Mouse (Mus musculus) neutrophil, adult 65 days (primary cell): ENCODE measurements around the gene Diras2. TPM values are rescaled to one million over a fixed set of nuclear protein-coding genes. Genes with fewer than 3 reads are reported as not detected.

Source experiments
- total RNA-seq: library from RNA; stranded (reverse); gene quantifications from 2 replicates; pipeline ENCODE4 v1.2.4, GENCODE M21; 2023

Gene Diras2
- total RNA-seq, result 0.09 and 0.39 TPM in 2 replicates

GRCm38 (mm10) chr13:52531121-52531520, at the start of gene Diras2:
Gene Diras2 (minus strand): TSS chr13:52531279.

Other genes with a start within 250 kb of the Diras2 start
- 502 and 725 TPM in 2 replicates for gene Syk, start 51.9 kb upstream of the Diras2 start, total RNA-seq